Mouse (Mus musculus): ENCODE results near the gene Sun2. TPM values are rescaled to one million over a fixed set of nuclear protein-coding genes. Genes with fewer than 3 reads are reported as not detected.

Gene Sun2
- polyA plus RNA-seq, 2 experiments, result 1.6 to 7.0 TPM

DNA sequence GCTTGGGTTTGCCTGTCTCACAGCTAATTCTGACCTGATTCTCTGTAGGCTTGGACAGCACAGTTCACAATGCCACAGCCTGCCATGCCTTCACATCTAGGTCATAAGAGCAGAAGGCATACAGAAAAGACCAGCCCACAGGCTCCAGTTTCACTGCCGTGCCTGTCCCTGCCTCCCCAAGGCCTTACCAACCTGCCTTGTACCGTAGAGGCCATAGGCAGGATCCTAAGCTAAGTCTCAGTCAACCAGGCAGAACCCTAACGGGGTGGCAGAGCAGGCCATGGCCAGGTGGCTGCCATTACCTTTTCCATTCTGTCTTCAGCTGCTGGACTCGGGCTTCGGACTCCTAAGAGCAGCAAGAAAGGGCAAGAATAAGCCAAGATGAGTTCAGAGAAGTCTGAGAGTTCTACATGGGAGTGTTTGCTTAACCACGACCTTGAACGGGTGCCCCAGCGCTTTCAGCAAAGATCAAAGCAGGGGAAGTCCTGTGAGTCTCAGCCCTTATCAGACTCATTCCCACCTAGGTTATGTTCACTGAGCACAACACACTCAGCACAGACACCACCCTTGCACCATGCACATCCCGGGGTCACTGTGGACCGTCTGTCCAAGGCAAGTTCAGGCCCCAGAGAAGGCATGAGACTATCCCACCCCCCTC, 13.5 kb downstream of the Sun2 start:
- Histone ChIP-seq H3K4me2 (ENCODE audit: low read depth) (no peak overlapping the region), H3K27me3 (ENCODE audit: control insufficient read depth, insufficient read depth, low read length) (no peaks in the 10 kb centered on the region), H3K4me1 (replicated peaks; ENCODE audit: control insufficient read depth in 2 of 2, insufficient read depth in 2 of 2, low read length in 1 of 2) (no peaks in the 10 kb centered on the region), H3K4me3 (ENCODE audit: insufficient read depth in 1 of 2, low read depth in 2 of 2, low read length in 2 of 2) (no peak overlapping the region), H3K36me3 (replicated peaks; ENCODE audit: control insufficient read depth, insufficient read depth, low read depth) (no peaks in the 10 kb centered on the region; the same call in 1 of the 2 replicates), H3K27ac (no peak overlapping the region), H3K9ac (replicated peaks) (no peak overlapping the region), H3K9me3 (ENCODE audit: control insufficient read depth, low read length) (no peaks in the 10 kb centered on the region)
- TF ChIP-seq CTCF (IDR thresholded peaks at IDR 0.05; ENCODE audit: low read depth) (no peak), EP300 (IDR thresholded peaks at IDR 0.05; ENCODE audit: low read depth) (no peak)
- ATAC-seq (ENCODE audit: insufficient read depth) (no peak), DNase-seq (ENCODE audit: low read depth in 3 of 3, low spot score in 3 of 3) (no peak)
- WGBS (ENCODE audit: insufficient replicate concordance), result 71% methylated on average over 10 of the region's 10 CpGs

DNA sequence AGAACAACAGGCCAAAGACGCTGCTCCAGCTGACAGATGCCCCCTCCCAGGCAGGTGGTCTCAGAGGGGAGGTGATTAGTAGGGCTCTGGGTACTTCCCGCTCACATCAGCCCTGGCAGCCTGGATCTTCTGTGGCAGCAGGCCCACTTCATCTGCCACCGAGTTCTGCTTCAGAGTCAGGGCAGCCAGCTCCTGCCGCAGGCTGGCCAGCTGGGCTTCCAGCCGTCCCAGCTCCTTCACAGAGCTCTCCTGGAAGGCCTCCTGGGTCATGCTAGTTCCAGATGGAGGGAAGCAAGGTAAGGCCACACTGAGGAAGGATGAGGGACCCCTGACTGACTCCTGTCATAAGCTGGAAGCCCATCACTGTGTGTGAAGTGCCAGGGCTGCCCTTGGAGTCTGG, 14.0 kb downstream of the Sun2 start:
- no peak for TF ChIP-seq CTCF (IDR thresholded peaks at IDR 0.05; ENCODE audit: low read depth)
- Histone ChIP-seq H3K27ac (no peak overlapping the region), H3K4me3 (ENCODE audit: insufficient read depth in 1 of 2, low read depth in 2 of 2, low read length in 2 of 2) (no peak overlapping the region), H3K27me3 (ENCODE audit: control insufficient read depth, insufficient read depth, low read length) (no peaks in the 10 kb centered on the region), H3K36me3 (replicated peaks; ENCODE audit: control insufficient read depth, insufficient read depth, low read depth) (no peaks in the 10 kb centered on the region; the same call in 1 of the 2 replicates), H3K4me2 (ENCODE audit: low read depth) (no peak overlapping the region), H3K9ac (replicated peaks) (no peak overlapping the region), H3K4me1 (replicated peaks; ENCODE audit: control insufficient read depth in 2 of 2, insufficient read depth in 2 of 2, low read length in 1 of 2) (no peaks in the 10 kb centered on the region), H3K9me3 (ENCODE audit: control insufficient read depth, low read length) (no peaks in the 10 kb centered on the region)
- ATAC-seq (ENCODE audit: insufficient read depth) (no peak), DNase-seq (ENCODE audit: low read depth in 3 of 3, low spot score in 3 of 3) (no peak)
- 75% methylated on average over 5 of the region's 5 CpGs for WGBS (ENCODE audit: insufficient replicate concordance)

DNA sequence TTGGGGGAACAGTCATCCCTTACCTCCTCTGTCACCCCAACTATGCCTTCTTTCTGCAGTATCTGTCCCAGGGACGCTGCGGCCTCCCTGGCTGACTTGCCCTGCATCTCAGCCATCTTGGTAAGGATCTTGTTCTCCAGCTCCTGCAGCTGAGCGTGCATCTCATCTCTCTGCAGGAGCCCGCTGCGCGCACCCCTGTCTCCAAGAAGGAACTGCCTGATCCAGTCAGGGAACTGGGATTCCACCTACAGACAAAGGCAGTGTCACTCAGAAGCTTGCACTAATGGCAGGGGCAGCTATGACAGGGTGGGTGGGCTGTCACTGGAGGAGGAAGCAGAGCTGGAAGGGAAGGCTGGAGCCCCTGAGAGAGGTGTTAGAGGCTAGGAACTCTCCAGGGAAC, 14.5 kb downstream of the Sun2 start:
- no peaks in the 10 kb centered on the region; the same call in 1 of the 2 replicates for H3K36me3 ChIP-seq (replicated peaks; ENCODE audit: control insufficient read depth, insufficient read depth, low read depth)
- no peaks in the 10 kb centered on the region for H3K27me3 ChIP-seq (ENCODE audit: control insufficient read depth, insufficient read depth, low read length)
- H3K9me3 ChIP-seq (ENCODE audit: control insufficient read depth, low read length), result no peaks in the 10 kb centered on the region
- no peak overlapping the region for H3K9ac ChIP-seq (replicated peaks)
- H3K4me1 ChIP-seq (replicated peaks; ENCODE audit: control insufficient read depth in 2 of 2, insufficient read depth in 2 of 2, low read length in 1 of 2), result no peaks in the 10 kb centered on the region
- ATAC-seq (ENCODE audit: insufficient read depth) (no peak), DNase-seq (ENCODE audit: low read depth in 3 of 3, low spot score in 3 of 3) (no peak)
- 91% methylated on average over 6 of the region's 6 CpGs for WGBS (ENCODE audit: insufficient replicate concordance)
- no peak overlapping the region for H3K4me3 ChIP-seq (ENCODE audit: insufficient read depth in 1 of 2, low read depth in 2 of 2, low read length in 2 of 2)
- no peak overlapping the region for H3K4me2 ChIP-seq (ENCODE audit: low read depth)
- H3K27ac ChIP-seq, result no peak overlapping the region
- TF ChIP-seq EP300 (IDR thresholded peaks at IDR 0.05; ENCODE audit: low read depth) (no peak), CTCF (IDR thresholded peaks at IDR 0.05; ENCODE audit: low read depth) (no peak)

DNA sequence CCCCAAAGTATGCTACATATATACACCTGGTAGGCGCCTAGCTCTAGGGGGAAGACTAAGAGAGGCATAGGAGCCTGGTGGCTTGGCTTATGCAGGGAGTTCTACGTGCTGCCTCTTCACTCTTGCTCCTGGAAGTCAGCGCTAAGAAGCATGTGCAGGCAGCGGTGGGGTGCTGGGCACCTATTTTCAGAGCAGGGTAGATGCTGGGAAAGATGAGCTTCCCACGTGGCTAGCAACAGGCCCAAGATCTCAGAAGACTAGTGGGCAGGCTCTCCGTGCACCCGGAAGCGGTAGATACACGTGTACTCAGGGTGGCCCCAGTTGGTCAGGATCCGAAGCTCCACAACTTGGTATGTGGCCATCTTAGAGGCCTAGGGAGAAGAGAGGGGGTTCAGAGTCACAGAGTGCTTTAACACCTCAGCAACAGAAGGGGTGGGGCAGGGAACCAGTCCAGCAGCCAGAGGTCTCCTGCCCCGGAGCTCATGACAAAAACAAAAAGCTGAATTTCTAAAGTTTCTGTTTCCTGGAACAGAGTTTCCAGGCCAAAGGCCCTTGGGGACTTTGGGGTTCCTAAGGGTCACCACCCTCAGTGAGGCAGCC, 17.0 kb downstream of the Sun2 start:
- no peaks in the 10 kb centered on the region for H3K27me3 ChIP-seq (ENCODE audit: control insufficient read depth, insufficient read depth, low read length)
- TF ChIP-seq CTCF (IDR thresholded peaks at IDR 0.05; ENCODE audit: low read depth), result no peak
- no peak for TF ChIP-seq EP300 (IDR thresholded peaks at IDR 0.05; ENCODE audit: low read depth)
- no peaks in the 10 kb centered on the region for H3K9me3 ChIP-seq (ENCODE audit: control insufficient read depth, low read length)
- DNase-seq (ENCODE audit: low read depth in 3 of 3, low spot score in 3 of 3) (no peak), ATAC-seq (ENCODE audit: insufficient read depth) (no peak)
- no peak overlapping the region for H3K9ac ChIP-seq (replicated peaks)
- H3K4me3 ChIP-seq (ENCODE audit: insufficient read depth in 1 of 2, low read depth in 2 of 2, low read length in 2 of 2), result no peak overlapping the region
- no peak overlapping the region for H3K27ac ChIP-seq
- 78% methylated on average over 11 of the region's 11 CpGs for WGBS (ENCODE audit: insufficient replicate concordance)
- no peak overlapping the region for H3K4me2 ChIP-seq (ENCODE audit: low read depth)
- peaks cover 10% of the 10 kb centered on the region for H3K36me3 ChIP-seq (replicated peaks; ENCODE audit: control insufficient read depth, insufficient read depth, low read depth)
- H3K4me1 ChIP-seq (replicated peaks; ENCODE audit: control insufficient read depth in 2 of 2, insufficient read depth in 2 of 2, low read length in 1 of 2), result no peaks in the 10 kb centered on the region

DNA sequence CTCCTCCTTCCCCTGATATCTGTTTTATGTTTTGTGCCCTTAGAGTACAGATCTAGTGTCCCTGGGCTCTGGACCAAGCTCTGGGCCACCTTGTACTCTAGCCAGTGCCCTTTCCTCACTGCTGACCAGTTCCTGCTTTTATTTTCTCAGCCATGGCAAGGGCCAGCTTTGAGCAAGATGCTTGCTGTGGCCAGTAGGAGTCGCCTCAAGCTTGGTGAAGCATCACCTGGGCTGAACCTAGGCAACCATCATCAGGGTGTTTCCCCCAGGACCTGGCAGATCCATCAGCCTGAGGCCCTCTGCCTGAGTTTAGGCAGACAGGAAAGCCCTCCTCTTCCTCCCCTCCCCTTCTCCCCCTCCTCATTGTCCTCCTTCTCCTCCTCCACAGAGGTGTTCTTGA, 18.9 kb downstream of the Sun2 start:
- no peaks in the 10 kb centered on the region for H3K27me3 ChIP-seq (ENCODE audit: control insufficient read depth, insufficient read depth, low read length)
- WGBS (ENCODE audit: insufficient replicate concordance), result 24% methylated on average over 1 of the region's 1 CpGs
- H3K9ac ChIP-seq (replicated peaks), result no peak overlapping the region
- no peaks in the 10 kb centered on the region for H3K9me3 ChIP-seq (ENCODE audit: control insufficient read depth, low read length)
- TF ChIP-seq CTCF (IDR thresholded peaks at IDR 0.05; ENCODE audit: low read depth) (peak; percentile 76), EP300 (IDR thresholded peaks at IDR 0.05; ENCODE audit: low read depth) (no peak)
- H3K4me1 ChIP-seq (replicated peaks; ENCODE audit: control insufficient read depth in 2 of 2, insufficient read depth in 2 of 2, low read length in 1 of 2), result no peaks in the 10 kb centered on the region
- ATAC-seq (ENCODE audit: insufficient read depth) (no peak), DNase-seq (ENCODE audit: low read depth in 3 of 3, low spot score in 3 of 3) (no peak)
- H3K27ac ChIP-seq, result no peak overlapping the region
- H3K36me3 ChIP-seq (replicated peaks; ENCODE audit: control insufficient read depth, insufficient read depth, low read depth), result peaks cover 28% of the 10 kb centered on the region
- H3K4me3 ChIP-seq (ENCODE audit: insufficient read depth in 1 of 2, low read depth in 2 of 2, low read length in 2 of 2), result no peak overlapping the region
- H3K4me2 ChIP-seq (ENCODE audit: low read depth), result no peak overlapping the region
